Mouse (Mus musculus) erythroblast, embryonic 14.5 days (primary cell): ENCODE results near the gene Smg6.

Source experiments
- GATA1 ChIP-seq: IDR thresholded peaks from 2 replicates; pipeline ENCODE4 v1.6.1; 2012; ENCODE audit warnings: low read length, inconsistent platforms, mixed read lengths
- TAL1 ChIP-seq: IDR thresholded peaks from 3 replicates; pipeline ENCODE4 v1.6.1; 2012; ENCODE audit warnings: low read length, inconsistent platforms, mixed read lengths

GRCm38 (mm10) chr11:75164051-75164450, 238.4 kb downstream of the Smg6 start:
- TF ChIP-seq TAL1 = no peak
- TF ChIP-seq GATA1 = no peak
